Mouse (Mus musculus): ENCODE measurements at regions not wholly inside any gene's neighbourhood (a gene's known extent, or its start where the extent isn't known, plus 50 kb on each side); places are given as distances from the start of the nearest gene placed in this dataset.

GRCm38 (mm10) chr4:97028938-97029337 is 154.0 kb downstream of the Gm10192 start:
- Histone ChIP-seq H3K9ac (no peak overlapping the region), H3K4me1 (replicated peaks) (no peaks in the 10 kb centered on the region), H3K27ac (no peak overlapping the region), H3K9me3 (no peaks in the 10 kb centered on the region), H3K36me3 (no peaks in the 10 kb centered on the region), H3K27me3 (replicated peaks) (no peaks in the 10 kb centered on the region), H3K4me3 (replicated peaks) (no peak overlapping the region), H3K4me2 (replicated peaks) (no peak overlapping the region)
- no peak for ATAC-seq

DNA sequence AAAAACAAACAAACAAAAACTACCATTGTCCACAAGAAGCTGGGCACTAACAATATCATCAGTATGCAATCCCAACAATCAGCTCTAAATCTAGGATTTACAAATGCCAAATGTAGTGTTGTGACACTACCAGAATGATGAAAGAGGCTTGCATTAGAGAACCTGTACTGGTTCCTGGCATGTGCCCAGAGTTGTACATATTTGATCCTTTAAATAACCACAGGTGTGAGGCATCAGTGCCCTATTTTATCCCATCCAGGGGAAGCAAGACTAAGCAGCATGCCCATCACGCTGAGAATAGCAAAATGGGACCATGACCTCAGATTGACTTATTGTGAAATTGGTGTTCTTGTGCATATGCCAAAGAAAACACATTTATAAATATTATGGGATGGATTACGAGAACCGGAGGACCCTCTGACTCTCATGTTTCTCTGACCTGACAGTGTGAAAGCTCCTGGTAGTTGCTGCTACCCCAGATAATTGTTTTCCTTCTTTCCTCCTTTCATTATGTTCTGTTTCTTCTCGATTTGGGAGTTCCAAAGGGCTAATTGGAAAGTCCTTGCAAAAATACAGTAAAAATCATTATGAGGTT is 157.4 kb downstream of the Gm10192 start:
- H3K4me2 ChIP-seq (replicated peaks) = no peak overlapping the region
- no peak overlapping the region for H3K9ac ChIP-seq
- H3K9me3 ChIP-seq = no peaks in the 10 kb centered on the region
- no peaks in the 10 kb centered on the region for H3K4me1 ChIP-seq (replicated peaks)
- no peaks in the 10 kb centered on the region for H3K27me3 ChIP-seq (replicated peaks)
- H3K36me3 ChIP-seq = no peaks in the 10 kb centered on the region
- H3K4me3 ChIP-seq (replicated peaks) = no peak overlapping the region
- no peak overlapping the region for H3K27ac ChIP-seq
- no peak for ATAC-seq
- WGBS = 68% methylated on average over 4 of the region's 4 CpGs

DNA sequence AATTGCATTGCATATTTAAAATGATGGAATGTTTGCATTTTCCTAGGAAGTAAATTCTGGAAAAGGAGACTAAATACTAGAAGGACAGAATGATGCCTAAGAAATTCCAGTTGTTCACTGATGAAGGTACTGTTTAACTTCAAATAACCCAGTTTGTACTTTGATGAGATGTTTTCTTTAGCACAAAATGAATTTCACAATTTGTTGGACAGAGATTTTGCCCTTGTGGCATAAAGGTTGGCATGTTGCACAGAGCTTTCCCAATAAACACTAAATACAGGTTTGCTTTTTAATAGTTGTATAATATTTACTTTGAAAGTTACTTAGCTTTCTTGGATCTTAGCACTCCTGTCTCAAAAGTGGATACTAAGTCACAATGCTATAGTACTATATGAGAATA is 181.6 kb downstream of the Gm10192 start:
- Histone ChIP-seq H3K36me3 (no peaks in the 10 kb centered on the region), H3K27ac (no peak overlapping the region), H3K4me1 (replicated peaks) (no peaks in the 10 kb centered on the region), H3K4me3 (replicated peaks) (no peak overlapping the region), H3K9me3 (no peaks in the 10 kb centered on the region), H3K9ac (no peak overlapping the region), H3K4me2 (replicated peaks) (no peak overlapping the region), H3K27me3 (replicated peaks) (no peaks in the 10 kb centered on the region)
- no peak for ATAC-seq

GRCm38 (mm10) chr4:96980311-96980710 is 195.3 kb upstream of the Gm12695 start:
- Histone ChIP-seq H3K4me2 (replicated peaks) (no peak overlapping the region), H3K4me1 (replicated peaks) (no peaks in the 10 kb centered on the region), H3K4me3 (replicated peaks) (no peak overlapping the region), H3K27me3 (replicated peaks) (no peaks in the 10 kb centered on the region), H3K36me3 (no peaks in the 10 kb centered on the region), H3K27ac (no peak overlapping the region), H3K9ac (no peak overlapping the region), H3K9me3 (no peaks in the 10 kb centered on the region)
- ATAC-seq = no peak
- WGBS = 64% methylated on average over 2 of the region's 2 CpGs

DNA sequence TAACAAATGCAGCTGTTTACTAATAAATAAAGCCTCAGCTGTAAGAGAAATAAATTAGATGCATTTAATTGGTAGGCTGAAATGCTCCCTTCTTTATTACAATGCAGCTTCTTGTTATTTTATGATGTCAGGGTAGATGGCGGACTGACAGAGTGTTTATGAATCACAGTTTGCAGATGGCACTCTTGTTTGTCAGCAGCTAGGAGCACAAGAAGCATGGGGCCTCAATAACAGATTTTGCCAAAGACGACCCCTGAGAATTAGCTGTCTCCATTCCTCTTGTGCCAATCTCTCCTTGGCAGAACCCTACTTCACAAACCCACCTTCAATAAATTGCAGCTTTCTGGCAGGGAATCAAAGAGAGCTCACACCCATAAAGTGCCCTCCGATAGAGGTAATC is 194.9 kb upstream of the Gm12695 start:
- Histone ChIP-seq H3K36me3 (no peaks in the 10 kb centered on the region), H3K4me3 (replicated peaks) (no peak overlapping the region), H3K4me1 (replicated peaks) (no peaks in the 10 kb centered on the region), H3K27ac (no peak overlapping the region), H3K4me2 (replicated peaks) (no peak overlapping the region), H3K27me3 (replicated peaks) (no peaks in the 10 kb centered on the region), H3K9me3 (no peaks in the 10 kb centered on the region), H3K9ac (no peak overlapping the region)
- no peak for ATAC-seq
- 84% methylated on average over 3 of the region's 3 CpGs for WGBS

GRCm38 (mm10) chr4:96974935-96975334 is 189.9 kb upstream of the Gm12695 start:
- Histone ChIP-seq H3K27ac (no peak overlapping the region), H3K36me3 (no peaks in the 10 kb centered on the region), H3K9me3 (no peaks in the 10 kb centered on the region), H3K4me2 (replicated peaks) (no peak overlapping the region), H3K27me3 (replicated peaks) (no peaks in the 10 kb centered on the region), H3K4me3 (replicated peaks) (no peak overlapping the region), H3K9ac (no peak overlapping the region), H3K4me1 (replicated peaks) (no peaks in the 10 kb centered on the region)
- ATAC-seq = no peak
- 49% methylated on average over 3 of the region's 3 CpGs for WGBS

DNA sequence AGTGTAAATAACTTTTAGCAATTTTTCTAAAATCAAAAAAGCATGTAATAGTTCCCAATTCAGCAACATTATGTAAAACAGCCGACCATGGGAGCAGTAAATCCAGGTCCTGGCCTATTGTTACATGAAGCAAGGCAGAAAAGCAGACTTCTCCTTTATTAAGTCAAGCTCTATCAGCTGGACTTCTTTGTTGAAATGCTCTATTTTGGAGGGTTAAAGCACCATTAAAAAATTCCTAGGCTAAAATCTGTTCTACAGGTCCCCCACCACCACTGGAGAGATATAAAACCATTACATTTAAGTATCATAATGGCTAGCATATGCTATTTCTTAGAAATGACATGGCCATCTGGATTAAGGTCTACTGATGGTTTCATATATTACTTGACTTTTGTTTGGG is 188.8 kb upstream of the Gm12695 start:
- Histone ChIP-seq H3K27me3 (replicated peaks) (no peaks in the 10 kb centered on the region), H3K4me1 (replicated peaks) (no peaks in the 10 kb centered on the region), H3K36me3 (no peaks in the 10 kb centered on the region), H3K9me3 (no peaks in the 10 kb centered on the region), H3K27ac (no peak overlapping the region), H3K4me3 (replicated peaks) (no peak overlapping the region), H3K4me2 (replicated peaks) (no peak overlapping the region), H3K9ac (no peak overlapping the region)
- WGBS = 60% methylated on average over 1 of the region's 1 CpGs
- no peak for ATAC-seq

DNA sequence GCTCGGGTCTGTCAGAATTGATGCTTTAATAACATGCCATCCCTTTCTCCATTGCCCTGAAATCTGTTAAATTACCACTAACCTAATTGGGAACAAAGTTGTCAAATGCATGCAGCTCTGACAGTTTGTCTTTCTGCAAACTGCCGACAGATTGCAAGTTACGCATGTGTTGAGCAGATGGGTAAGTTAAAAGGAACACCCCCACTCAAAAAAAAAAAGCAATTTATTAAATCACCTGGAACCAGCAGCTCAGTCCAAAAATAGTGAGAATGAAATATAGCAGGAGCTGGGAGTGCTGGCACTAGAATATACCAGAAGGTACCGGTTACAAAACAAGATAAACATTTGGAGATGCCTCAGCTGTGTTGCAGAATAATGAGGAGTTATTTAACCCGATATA is 184.2 kb upstream of the Gm12695 start:
- Histone ChIP-seq H3K9me3 (no peaks in the 10 kb centered on the region), H3K4me2 (replicated peaks) (no peak overlapping the region), H3K27ac (no peak overlapping the region), H3K4me1 (replicated peaks) (no peaks in the 10 kb centered on the region), H3K4me3 (replicated peaks) (no peak overlapping the region), H3K9ac (no peak overlapping the region), H3K27me3 (replicated peaks) (no peaks in the 10 kb centered on the region), H3K36me3 (no peaks in the 10 kb centered on the region)
- 49% methylated on average over 5 of the region's 5 CpGs for WGBS
- ATAC-seq = no peak

DNA sequence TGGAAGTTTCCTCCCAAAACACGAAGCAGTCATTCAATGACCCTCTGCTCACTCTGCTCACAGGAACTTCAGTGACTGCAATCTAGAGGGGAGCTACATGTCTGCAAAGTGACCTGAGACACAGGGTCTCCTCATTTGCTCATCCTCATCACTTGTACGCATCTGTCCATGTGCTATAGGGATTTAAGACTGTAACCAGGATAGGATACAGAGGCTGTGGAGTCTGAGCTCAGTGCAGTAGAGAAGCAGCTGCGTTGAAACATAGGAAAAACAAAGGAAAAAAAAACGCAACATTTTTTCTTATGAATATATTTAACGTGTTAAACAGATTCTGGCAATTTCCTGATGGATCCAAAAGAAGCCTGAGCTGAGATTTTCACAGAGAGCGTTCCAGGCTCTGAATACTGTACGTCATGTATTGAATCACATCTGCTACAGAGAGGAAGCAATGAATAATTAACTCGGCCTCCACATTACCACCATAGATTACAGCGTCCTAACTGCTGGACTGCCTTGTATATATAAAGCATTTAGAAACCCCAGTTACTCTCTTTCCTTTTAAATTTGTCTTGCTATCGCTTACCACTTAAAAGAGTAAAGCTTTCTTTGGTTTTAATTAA is 183.7 kb upstream of the Gm12695 start:
- no peak overlapping the region for H3K4me3 ChIP-seq (replicated peaks)
- H3K27me3 ChIP-seq (replicated peaks) = no peaks in the 10 kb centered on the region
- H3K4me1 ChIP-seq (replicated peaks) = no peaks in the 10 kb centered on the region
- no peak overlapping the region for H3K4me2 ChIP-seq (replicated peaks)
- H3K9ac ChIP-seq = no peak overlapping the region
- ATAC-seq = no peak
- WGBS = 53% methylated on average over 10 of the region's 10 CpGs
- no peak overlapping the region for H3K27ac ChIP-seq
- no peaks in the 10 kb centered on the region for H3K9me3 ChIP-seq
- no peaks in the 10 kb centered on the region for H3K36me3 ChIP-seq

Measured in intestine, embryonic 15.5 days (tissue).